ENCODE assay signal across 11 mouse cellular contexts in the genomic region with DNA sequence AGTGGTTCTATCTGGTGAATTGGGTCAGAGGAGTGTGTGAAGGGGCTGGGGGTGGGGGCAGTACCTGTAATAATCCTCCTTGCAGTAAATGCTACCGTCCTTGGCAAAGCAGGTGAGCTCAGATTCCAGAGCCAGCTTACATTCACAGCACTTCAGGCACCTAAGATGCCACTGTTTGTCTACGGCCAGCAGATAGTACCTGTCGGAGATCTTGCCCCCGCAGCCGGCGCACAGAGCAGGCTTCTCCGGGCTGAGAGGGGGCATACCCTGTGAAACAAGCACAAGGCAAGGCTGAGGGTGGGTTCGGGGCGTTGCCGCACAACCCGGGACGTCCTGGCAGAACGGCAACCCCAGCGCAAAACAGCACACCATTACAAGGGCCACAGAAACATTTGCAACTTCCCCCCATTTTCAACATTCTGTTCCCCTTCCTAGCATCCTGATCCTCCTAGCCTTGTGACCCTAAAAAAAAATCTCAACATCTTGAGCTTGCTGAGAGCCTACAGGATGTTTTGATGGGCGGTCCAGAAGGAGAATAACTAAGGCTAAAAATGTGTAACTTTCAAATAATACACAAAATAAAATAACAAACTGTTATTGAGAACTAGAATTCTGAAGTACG. TPM values are rescaled to one million over a fixed set of nuclear protein-coding genes. Genes with fewer than 3 reads are reported as not detected.
DNase-seq lines count a peak whose midpoint lies in the region; ATAC-seq and TF ChIP-seq lines count a peak whose summit lies in the region.
"Had no signal": no experiment of that assay in that cellular context is flagged by ENCODE, and none has a peak within 500 bp of the region (broad histone marks: within the 10 kb centered on the region; RNA-seq: fewer than 3 reads in every experiment).

No protein-coding gene starts in this region.

- DNase-seq in B cell, adult 2 months = peak; percentile 41 to 50
- DNase-seq in hindbrain, embryonic 14.5 days (ENCODE audit: low spot score) = no peak
- DNase-seq in cerebellum, adult 8-10 months = no peak
- no peak for DNase-seq in left cerebral cortex, adult 2 months (ENCODE audit: extremely low spot score in 1 of 2, low spot score in 2 of 2)
- DNase-seq: layer of hippocampus, postnatal 36 days; lung, adult 18-20 months had no signal

- no peak overlapping the region for H3K27ac ChIP-seq in embryonic fibroblast, embryonic 13.5 days (ENCODE audit: insufficient read depth, low read length)
- H3K27ac ChIP-seq in hindbrain, embryonic 14.5 days = peak overlapping the region; percentile 71
- peak overlapping the region; percentile 93 for H3K27ac ChIP-seq in midbrain, embryonic 12.5 days (replicated peaks)
- no peak overlapping the region for H3K27ac ChIP-seq in intestine, embryonic 15.5 days
- no peak overlapping the region for H3K27ac ChIP-seq in left cerebral cortex, adult 2 months
- H3K27ac ChIP-seq: heart, adult 2 months had no signal

- peak overlapping the region; percentile 27 for H3K4me3 ChIP-seq in embryonic fibroblast, embryonic 13.5 days (ENCODE audit: insufficient read depth, low read length)
- H3K4me3 ChIP-seq in hindbrain, embryonic 14.5 days (replicated peaks; ENCODE audit: low read length) = peak overlapping the region; percentile 34
- peak overlapping the region; percentile 60 for H3K4me3 ChIP-seq in midbrain, embryonic 12.5 days
- H3K4me3 ChIP-seq in intestine, embryonic 15.5 days (replicated peaks) = no peak overlapping the region
- H3K4me3 ChIP-seq in left cerebral cortex, adult 2 months = no peak overlapping the region
- H3K4me3 ChIP-seq: heart, adult 2 months had no signal

- H3K4me1 ChIP-seq in embryonic fibroblast, embryonic 13.5 days (ENCODE audit: control insufficient read depth, insufficient read depth, low read length) = no peaks in the 10 kb centered on the region
- H3K4me1 ChIP-seq in hindbrain, embryonic 14.5 days (replicated peaks; ENCODE audit: control insufficient read depth, insufficient read depth, low read length) = 0 out of 2 replicates have a peak, but pooled peaks cover 5% of the 10 kb centered on the region
- peaks cover 29% of the 10 kb centered on the region for H3K4me1 ChIP-seq in midbrain, embryonic 12.5 days
- peaks cover 15% of the 10 kb centered on the region for H3K4me1 ChIP-seq in intestine, embryonic 15.5 days (replicated peaks)

- no peaks in the 10 kb centered on the region for H3K9me3 ChIP-seq in hindbrain, embryonic 14.5 days (ENCODE audit: control insufficient read depth, low read length)
- H3K9me3 ChIP-seq in midbrain, embryonic 12.5 days = no peaks in the 10 kb centered on the region
- H3K9me3 ChIP-seq in intestine, embryonic 15.5 days = no peaks in the 10 kb centered on the region

- intact Hi-C loops in left cerebral cortex, adult 2 months (cut with DNase I) = loop anchor here (5.0 kb wide), 5 partner anchors 242 to 1893 kb away; no protein-coding TSS in a partner anchor

- no peaks in the 10 kb centered on the region for H3K36me3 ChIP-seq in hindbrain, embryonic 14.5 days (replicated peaks; ENCODE audit: control insufficient read depth, insufficient read depth)
- H3K36me3 ChIP-seq in midbrain, embryonic 12.5 days = no peaks in the 10 kb centered on the region
- H3K36me3 ChIP-seq in intestine, embryonic 15.5 days = no peaks in the 10 kb centered on the region

- TF ChIP-seq POLR2A in embryonic fibroblast, embryonic 13.5 days (IDR thresholded peaks at IDR 0.05; ENCODE audit: low read depth, low read length) = no peak

- no peak for ATAC-seq in hindbrain, embryonic 14.5 days (ENCODE audit: low FRiP score)
- ATAC-seq in midbrain, embryonic 12.5 days (ENCODE audit: low FRiP score, low read depth) = no peak
- ATAC-seq in intestine, embryonic 15.5 days = no peak
- ATAC-seq: inflammation-experienced regulatory T-cells, adult 6 months had no signal

- H3K9ac ChIP-seq in hindbrain, embryonic 14.5 days = peak overlapping the region; percentile 58
- peak overlapping the region; percentile 82 for H3K9ac ChIP-seq in midbrain, embryonic 12.5 days (replicated peaks)
- H3K9ac ChIP-seq in intestine, embryonic 15.5 days = no peak overlapping the region

- peaks cover 75% of the 10 kb centered on the region for H3K27me3 ChIP-seq in hindbrain, embryonic 14.5 days (ENCODE audit: control insufficient read depth, insufficient read depth, low read length)
- peaks cover 68% of the 10 kb centered on the region for H3K27me3 ChIP-seq in midbrain, embryonic 12.5 days
- peaks cover 78% of the 10 kb centered on the region for H3K27me3 ChIP-seq in intestine, embryonic 15.5 days (replicated peaks)

- 2% methylated on average over 16 of the region's 16 CpGs for WGBS in hindbrain, embryonic 14.5 days
- WGBS in midbrain, embryonic 12.5 days = 5% methylated on average over 16 of the region's 16 CpGs
- WGBS in intestine, embryonic 15.5 days = 6% methylated on average over 16 of the region's 16 CpGs

- TF ChIP-seq CTCF in embryonic fibroblast, embryonic 13.5 days (IDR thresholded peaks at IDR 0.05; ENCODE audit: borderline replicate concordance, insufficient read depth, low read length) = no peak
- TF ChIP-seq CTCF in left cerebral cortex, adult 2 months (IDR thresholded peaks at IDR 0.05) = no peak

- H3K4me2 ChIP-seq in hindbrain, embryonic 14.5 days (replicated peaks) = peak overlapping the region; percentile 51; the same call in 1 of the 2 replicates
- H3K4me2 ChIP-seq in midbrain, embryonic 12.5 days (replicated peaks) = peak overlapping the region; percentile 65
- no peak overlapping the region for H3K4me2 ChIP-seq in intestine, embryonic 15.5 days (replicated peaks)

RNA-seq across cellular contexts. Expression of a gene that starts 8.5 kb away (rescaled TPM):
- polyA plus RNA-seq in embryonic fibroblast, embryonic 13.5 days (2011; ENCODE audit: insufficient read length, low read depth, missing spikeins) = 11.6 and 18.7 TPM in 2 replicates
- polyA plus RNA-seq in hindbrain, embryonic 14.5 days (2014; fragmentation: Nextera tagmentation; extraction: Ambion mirVana) = 9.5 and 18.5 TPM in 2 replicates
- polyA plus RNA-seq in midbrain, embryonic 12.5 days (2016; fragmentation: Nextera tagmentation; extraction: Ambion mirVana) = 89.4 and 106 TPM in 2 replicates
- polyA plus RNA-seq in intestine, embryonic 15.5 days (2015; fragmentation: Nextera tagmentation; extraction: Ambion mirVana) = 0.15 and 0.20 TPM in 2 replicates
- total RNA-seq in left cerebral cortex, adult 2 months (2021) = 1 to 10 TPM in 1 of 2 experiments, under 1 TPM in 1; 0.48 to 1.2 TPM
- total RNA-seq: heart, adult 2 months had no signal
- polyA plus RNA-seq: heart, adult 2 months had no signal

RNA-seq across cellular contexts. Expression of a gene that starts 16.7 kb away (rescaled TPM):
- polyA plus RNA-seq in embryonic fibroblast, embryonic 13.5 days (2011; ENCODE audit: insufficient read length, low read depth, missing spikeins) = 10.9 and 12.2 TPM in 2 replicates
- polyA plus RNA-seq in hindbrain, embryonic 14.5 days (2014; fragmentation: Nextera tagmentation; extraction: Ambion mirVana) = 32.5 and 37.1 TPM in 2 replicates
- polyA plus RNA-seq in midbrain, embryonic 12.5 days (2016; fragmentation: Nextera tagmentation; extraction: Ambion mirVana) = 65.1 and 66.6 TPM in 2 replicates
- polyA plus RNA-seq in intestine, embryonic 15.5 days (2015; fragmentation: Nextera tagmentation; extraction: Ambion mirVana) = 38.1 and 38.9 TPM in 2 replicates
- total RNA-seq in left cerebral cortex, adult 2 months (2021) = 10 to 100 TPM; 13.0 to 14.5 TPM

Comparison
In these comparisons a context has a peak if more than half of its experiments do, and no peak if none do; other contexts are left out.
1. DNase-seq: peak in B cell, adult 2 months (2 of 2); none in hindbrain, embryonic 14.5 days (single experiment), cerebellum, adult 8-10 months (single experiment) and left cerebral cortex, adult 2 months (0 of 2).
2. H3K27ac ChIP-seq: peak in hindbrain, embryonic 14.5 days (single experiment) and midbrain, embryonic 12.5 days (single experiment); none in embryonic fibroblast, embryonic 13.5 days (single experiment), intestine, embryonic 15.5 days (single experiment) and left cerebral cortex, adult 2 months (single experiment).
3. H3K4me3 ChIP-seq: peak in embryonic fibroblast, embryonic 13.5 days (single experiment), hindbrain, embryonic 14.5 days (single experiment) and midbrain, embryonic 12.5 days (single experiment); none in intestine, embryonic 15.5 days (single experiment) and left cerebral cortex, adult 2 months (single experiment).